Mouse (Mus musculus) kidney, adult 18-20 months (tissue): ENCODE measurements around the gene Olfr994.

Source experiments
- DNase-seq: peaks from one replicate; pipeline ENCODE4 v3.0.0; 2021

Olfr994 gene

GRCm38 (mm10) chr2:85436351-85436750 lies at the start of gene Olfr994:
Gene Olfr994, minus strand, starts transcription at chr2:85436451.
- DNase-seq: no peak

GRCm38 (mm10) chr2:85466801-85467325 lies 30.6 kb upstream of the Olfr994 start:
- no peak for DNase-seq

GRCm38 (mm10) chr2:85443539-85443938 lies 7.3 kb upstream of the Olfr994 start, which contains the start of gene Olfr995:
Gene Olfr995, minus strand, starts transcription at chr2:85443639.
- no peak for DNase-seq

- no peak for DNase-seq
Measured at GRCm38 (mm10) chr2:85442546-85442945, 6.3 kb upstream of the Olfr994 start.

GRCm38 (mm10) chr2:85425893-85426292 lies 10.4 kb downstream of the Olfr994 start:
- no peak for DNase-seq

GRCm38 (mm10) chr2:85414777-85415176 lies 21.5 kb downstream of the Olfr994 start, which contains the start of gene Olfr993:
Gene Olfr993, minus strand, starts transcription at chr2:85414877.
- DNase-seq: no peak

GRCm38 (mm10) chr2:85409369-85409768 lies 26.9 kb downstream of the Olfr994 start, which contains the start of gene Olfr992:
Gene Olfr992, minus strand, starts transcription at chr2:85409469.
- DNase-seq: no peak
